Mouse (Mus musculus) thymus, adult 2 months (tissue): Measurements from ENCODE around the gene Ggcx.

ENCODE experiments used
- CTCF ChIP-seq: fragments of 200-500 bp; IDR thresholded peaks from 2 replicates; pipeline ENCODE4 v1.5.1; 2012; ENCODE audit warnings: mild to moderate bottlenecking, control low read depth, low read length, moderate library complexity, borderline replicate concordance; ENCODE audit not compliant: control insufficient read depth, poor library complexity, insufficient read depth; ENCODE audit errors: extremely low read depth
- POLR2A ChIP-seq: fragments of 200-500 bp; IDR thresholded peaks from 2 replicates; pipeline ENCODE4 v1.6.1; 2012; ENCODE audit warnings: mild to moderate bottlenecking, low read length, control low read depth, moderate library complexity; ENCODE audit not compliant: control insufficient read depth, poor library complexity, insufficient read depth; ENCODE audit errors: extremely low read depth

- no peak for TF ChIP-seq POLR2A
- TF ChIP-seq CTCF = no peak
These were observed 5.7 kb downstream of the Ggcx start for GRCm38 (mm10) chr6:72419806-72420205.
